Mouse (Mus musculus): ENCODE results near the gene Spata33. TPM values are rescaled to one million over a fixed set of nuclear protein-coding genes. Genes with fewer than 3 reads are reported as not detected.
A peak's percentile ranks its signal among the peaks of the same experiment; 100 is the strongest.

Spata33 gene
- polyA plus RNA-seq, 1 experiment from 2014 or later, result 5.0 TPM

DNA sequence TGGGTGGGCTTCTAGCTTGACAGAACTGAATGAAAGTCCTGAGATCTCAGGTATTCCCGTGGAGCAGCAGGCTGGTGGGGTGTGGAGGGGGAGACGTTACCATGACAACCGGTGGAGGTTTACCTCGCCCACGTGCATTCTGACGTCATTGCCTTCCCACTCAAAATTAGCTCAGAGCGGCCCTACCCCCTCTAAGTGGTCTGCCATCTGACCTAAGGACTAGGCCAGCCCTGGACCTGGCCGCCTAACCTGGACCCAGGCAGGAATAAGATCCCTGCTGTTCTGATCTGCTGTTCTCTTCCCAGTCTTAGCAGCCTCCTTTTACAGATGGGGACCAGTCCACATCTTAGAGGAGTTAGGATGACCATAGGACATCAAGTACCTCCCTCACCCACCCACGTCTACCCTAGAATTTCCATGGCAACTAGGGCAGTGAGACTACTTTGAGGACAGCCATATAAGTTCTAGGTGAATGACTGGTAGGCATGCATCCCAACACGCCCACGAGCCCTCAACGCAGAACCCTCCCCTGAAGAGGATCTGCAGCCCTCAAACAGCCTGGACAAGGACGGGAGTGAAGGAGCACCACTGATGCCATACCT is 22.4 kb downstream of the Spata33 start:
- WGBS, result 25% methylated on average over 13 of the region's 13 CpGs
- Histone ChIP-seq H3K27me3 (peaks cover 28% of the 10 kb centered on the region), H3K4me3 (peak overlapping the region; percentile 39), H3K9ac (replicated peaks) (peak overlapping the region; percentile 50), H3K4me2 (replicated peaks) (peak overlapping the region; percentile 54), H3K4me1 (peaks cover 20% of the 10 kb centered on the region), H3K27ac (replicated peaks) (no peak overlapping the region), H3K9me3 (no peaks in the 10 kb centered on the region), H3K36me3 (0 out of 2 replicates have a peak, but pooled peaks cover 3% of the 10 kb centered on the region)
- peak; percentile 17; the same call in 1 of the 2 replicates for ATAC-seq (replicated peaks)

DNA sequence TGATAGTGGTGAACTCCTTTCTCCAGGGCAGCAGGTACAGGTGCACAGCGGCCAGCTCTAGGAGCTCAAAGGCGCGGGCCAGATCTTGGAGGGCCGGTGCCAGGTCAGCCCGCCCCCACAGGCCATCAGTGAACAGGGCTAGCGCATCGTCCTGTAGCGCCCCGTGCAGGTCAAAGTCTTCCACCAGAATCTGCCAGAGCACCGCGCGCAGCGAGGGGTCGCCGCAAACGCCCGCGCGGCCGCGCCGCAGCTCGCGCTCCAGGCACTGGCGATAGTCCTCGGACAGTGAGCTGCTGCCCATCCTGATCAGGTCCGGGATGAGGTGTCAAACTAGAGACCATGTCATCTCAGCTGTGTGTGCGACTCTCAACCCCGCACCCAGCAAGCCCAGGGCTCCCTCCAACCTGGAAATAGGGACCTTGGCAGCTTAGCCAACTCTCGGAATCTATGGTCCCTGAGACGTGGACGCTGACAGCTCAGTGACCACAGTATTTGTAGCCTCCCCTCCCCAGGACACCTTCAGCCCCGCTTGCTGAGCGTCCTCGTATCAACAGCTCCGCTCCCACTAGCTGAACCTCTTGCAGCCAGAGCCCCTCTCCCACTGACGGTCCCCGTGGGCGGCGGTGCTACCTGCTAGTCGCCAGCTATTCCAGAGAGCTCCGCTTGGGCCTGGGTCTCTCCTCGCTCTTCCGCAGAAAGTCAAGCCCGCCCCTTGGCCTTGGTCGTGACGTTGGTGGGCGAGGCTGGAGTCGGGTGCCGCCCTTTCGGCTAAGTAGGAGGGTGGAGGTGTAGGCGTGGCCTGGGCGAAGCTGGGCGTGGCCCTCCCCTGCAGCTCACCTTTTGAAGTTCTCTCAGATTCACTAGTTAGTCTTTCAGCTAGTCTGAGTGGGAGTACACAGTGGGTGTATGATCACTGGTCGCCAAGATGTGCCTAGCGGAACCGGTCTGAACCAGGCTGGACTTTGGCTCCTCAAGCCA is 23.2 kb downstream of the Spata33 start, which contains the start of gene Spata2l:
TSS of gene Spata2l (minus strand) at position 714 of the 978 bp plus-strand sequence.
- Histone ChIP-seq H3K9me3 (no peaks in the 10 kb centered on the region), H3K27me3 (peaks cover 28% of the 10 kb centered on the region), H3K4me2 (replicated peaks) (peak within 1 kb of the TSS; percentile 54), H3K9ac (replicated peaks) (peak within 1 kb of the TSS; percentile 50), H3K27ac (replicated peaks) (no peak within 1 kb of the TSS), H3K4me3 (peak within 1 kb of the TSS; percentile 39), H3K36me3 (no peaks in the 10 kb centered on the region), H3K4me1 (peaks cover 20% of the 10 kb centered on the region)
- WGBS, result under 1% methylated on average over 57 of the region's 57 CpGs
- peak; percentile 57; the same call in 1 of the 2 replicates for ATAC-seq (replicated peaks)

DNA sequence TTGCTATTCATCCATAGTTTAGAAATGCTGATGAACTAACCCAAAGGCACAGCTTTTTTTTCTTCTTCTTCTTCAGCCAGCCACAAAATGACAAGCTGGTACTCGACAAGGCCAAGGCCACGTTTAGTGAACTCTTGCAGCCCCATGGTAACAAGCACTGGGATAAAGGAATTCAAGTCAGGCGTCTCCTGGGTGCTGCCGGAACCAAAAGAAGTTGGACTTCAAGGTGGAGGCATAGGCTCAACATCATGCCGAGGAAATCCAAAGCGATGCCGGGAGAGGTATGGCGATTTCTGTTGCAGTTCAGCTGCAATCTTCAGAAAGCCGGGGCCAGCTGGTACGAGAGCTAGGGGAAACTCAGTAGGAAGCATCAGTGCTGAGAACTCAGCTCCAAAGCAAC is 26.8 kb downstream of the Spata33 start:
- Histone ChIP-seq H3K9me3 (no peaks in the 10 kb centered on the region), H3K4me2 (replicated peaks) (no peak overlapping the region), H3K9ac (replicated peaks) (no peak overlapping the region), H3K36me3 (peaks cover 12% of the 10 kb centered on the region; the same call in 1 of the 2 replicates), H3K4me1 (peaks cover 20% of the 10 kb centered on the region), H3K27ac (replicated peaks) (no peak overlapping the region), H3K4me3 (no peak overlapping the region), H3K27me3 (peaks cover 24% of the 10 kb centered on the region; the same call in 1 of the 2 replicates)
- ATAC-seq (replicated peaks), result no peak
- 89% methylated on average over 10 of the region's 10 CpGs for WGBS

DNA sequence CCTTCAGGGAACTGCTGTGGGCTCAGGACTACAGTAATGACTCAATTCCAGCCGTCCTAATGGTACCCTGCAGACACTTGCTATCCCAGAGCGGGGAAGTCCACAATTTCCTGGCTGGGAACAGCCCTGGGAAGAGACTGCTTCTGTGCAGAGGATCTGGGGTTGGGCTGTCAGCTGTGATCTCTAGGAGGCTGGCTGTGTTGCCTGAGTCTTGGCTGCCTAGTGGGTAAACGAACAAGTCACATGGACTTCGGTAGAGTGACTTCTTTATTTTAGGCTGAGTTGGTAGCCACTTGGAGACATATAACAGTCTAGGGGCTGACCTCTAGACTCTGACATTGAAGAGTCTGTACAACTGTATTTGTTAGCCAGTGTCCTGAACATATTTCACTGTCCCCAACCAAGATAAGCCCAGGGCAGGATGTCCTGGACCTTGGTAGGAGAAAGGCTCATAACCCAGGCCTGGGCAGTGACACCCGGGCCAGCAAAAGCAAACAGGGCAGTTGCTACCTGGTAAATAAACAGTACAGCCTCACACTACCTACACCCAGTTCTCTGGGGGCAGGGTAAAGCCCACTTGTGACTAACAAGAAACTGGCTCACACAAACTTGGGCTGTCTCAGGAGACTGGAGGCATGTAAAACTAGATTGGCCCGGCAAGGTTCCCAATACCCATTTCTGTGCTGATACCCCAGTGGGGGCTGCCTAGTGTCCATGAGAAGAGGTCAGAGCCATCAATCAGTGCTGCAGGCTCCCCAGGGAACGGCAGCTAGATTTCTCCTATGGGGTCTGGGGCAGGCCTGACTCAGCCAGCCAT is 29.7 kb downstream of the Spata33 start:
- Histone ChIP-seq H3K4me1 (no peaks in the 10 kb centered on the region), H3K9me3 (no peaks in the 10 kb centered on the region), H3K4me2 (replicated peaks) (no peak overlapping the region), H3K4me3 (no peak overlapping the region), H3K36me3 (peaks cover 41% of the 10 kb centered on the region), H3K27ac (replicated peaks) (no peak overlapping the region), H3K27me3 (no peaks in the 10 kb centered on the region), H3K9ac (replicated peaks) (no peak overlapping the region)
- ATAC-seq (replicated peaks), result no peak
- WGBS, result 87% methylated on average over 7 of the region's 7 CpGs

DNA sequence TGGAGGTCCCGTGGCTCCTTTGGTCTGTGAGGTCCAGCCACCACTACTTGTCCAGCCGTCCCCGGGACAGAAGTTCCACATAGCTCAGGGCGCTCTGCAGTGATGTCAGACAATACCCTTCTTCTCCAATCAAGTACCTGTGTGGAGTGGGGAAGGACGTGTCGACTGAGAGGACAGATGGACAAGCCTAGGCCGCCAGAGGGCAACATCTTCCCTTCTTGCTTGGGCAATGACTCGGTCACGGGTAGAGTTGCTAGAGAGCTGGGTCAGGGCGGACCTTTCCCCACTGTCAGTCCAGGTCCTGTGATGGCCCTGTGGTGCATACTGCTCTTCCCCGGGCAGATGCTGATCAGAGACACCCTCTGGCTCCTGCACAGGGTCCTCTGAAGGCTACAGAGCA is 30.4 kb downstream of the Spata33 start:
- H3K4me3 ChIP-seq, result no peak overlapping the region
- no peaks in the 10 kb centered on the region for H3K9me3 ChIP-seq
- no peak overlapping the region for H3K27ac ChIP-seq (replicated peaks)
- H3K27me3 ChIP-seq, result no peaks in the 10 kb centered on the region
- H3K36me3 ChIP-seq, result peaks cover 48% of the 10 kb centered on the region
- WGBS, result 73% methylated on average over 11 of the region's 11 CpGs
- H3K4me1 ChIP-seq, result no peaks in the 10 kb centered on the region
- no peak overlapping the region for H3K4me2 ChIP-seq (replicated peaks)
- ATAC-seq (replicated peaks), result no peak
- H3K9ac ChIP-seq (replicated peaks), result no peak overlapping the region

DNA sequence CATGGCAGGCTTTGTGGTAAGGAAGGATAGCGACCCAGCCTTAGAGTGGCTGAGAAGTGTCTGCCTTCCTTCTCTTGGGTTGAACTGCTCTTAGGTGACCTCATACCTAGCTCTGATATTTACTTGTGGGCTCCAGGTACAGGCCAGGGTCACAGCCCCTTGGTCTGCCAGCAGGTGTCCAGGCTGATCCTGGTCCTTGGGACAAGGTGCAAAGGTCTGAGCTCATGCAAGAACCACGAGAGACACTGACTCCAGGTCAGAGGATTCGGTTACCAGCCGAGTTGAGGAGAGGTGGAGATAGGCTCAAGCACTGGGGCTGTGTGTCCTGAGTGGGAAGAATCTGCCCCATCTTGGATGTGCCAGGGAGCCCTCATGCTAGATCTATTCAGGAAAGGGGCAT is 31.8 kb downstream of the Spata33 start:
- H3K4me2 ChIP-seq (replicated peaks), result no peak overlapping the region
- no peaks in the 10 kb centered on the region for H3K4me1 ChIP-seq
- H3K27ac ChIP-seq (replicated peaks), result no peak overlapping the region
- no peak overlapping the region for H3K4me3 ChIP-seq
- peaks cover 62% of the 10 kb centered on the region for H3K36me3 ChIP-seq
- no peak for ATAC-seq (replicated peaks)
- no peaks in the 10 kb centered on the region for H3K9me3 ChIP-seq
- no peaks in the 10 kb centered on the region for H3K27me3 ChIP-seq
- no peak overlapping the region for H3K9ac ChIP-seq (replicated peaks)
- WGBS, result 98% methylated on average over 4 of the region's 4 CpGs

DNA sequence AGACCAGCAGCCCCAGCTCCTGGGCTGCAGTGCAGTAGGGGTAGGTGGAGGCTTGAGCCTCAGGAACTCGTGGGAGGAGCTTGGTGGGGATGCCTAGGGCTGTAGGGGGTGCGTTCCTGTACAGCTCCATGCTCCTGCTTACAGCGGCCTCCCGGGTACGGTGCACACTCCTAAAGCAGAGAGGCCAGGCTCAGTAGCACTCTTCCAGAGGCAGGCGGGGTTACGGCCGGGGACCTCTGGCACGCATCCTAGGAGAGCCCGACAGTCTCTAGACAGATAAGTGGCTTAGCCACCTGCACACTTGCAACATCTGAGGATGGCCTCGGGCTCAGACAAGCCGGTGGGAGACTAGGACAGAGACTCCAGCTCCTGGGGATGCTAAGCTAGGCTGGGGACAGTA is 32.9 kb downstream of the Spata33 start:
- H3K27ac ChIP-seq (replicated peaks), result no peak overlapping the region
- 94% methylated on average over 12 of the region's 12 CpGs for WGBS
- peaks cover 73% of the 10 kb centered on the region for H3K36me3 ChIP-seq
- H3K9ac ChIP-seq (replicated peaks), result no peak overlapping the region
- no peak overlapping the region for H3K4me2 ChIP-seq (replicated peaks)
- H3K9me3 ChIP-seq, result no peaks in the 10 kb centered on the region
- H3K27me3 ChIP-seq, result no peaks in the 10 kb centered on the region
- H3K4me1 ChIP-seq, result no peaks in the 10 kb centered on the region
- H3K4me3 ChIP-seq, result no peak overlapping the region
- no peak for ATAC-seq (replicated peaks)

DNA sequence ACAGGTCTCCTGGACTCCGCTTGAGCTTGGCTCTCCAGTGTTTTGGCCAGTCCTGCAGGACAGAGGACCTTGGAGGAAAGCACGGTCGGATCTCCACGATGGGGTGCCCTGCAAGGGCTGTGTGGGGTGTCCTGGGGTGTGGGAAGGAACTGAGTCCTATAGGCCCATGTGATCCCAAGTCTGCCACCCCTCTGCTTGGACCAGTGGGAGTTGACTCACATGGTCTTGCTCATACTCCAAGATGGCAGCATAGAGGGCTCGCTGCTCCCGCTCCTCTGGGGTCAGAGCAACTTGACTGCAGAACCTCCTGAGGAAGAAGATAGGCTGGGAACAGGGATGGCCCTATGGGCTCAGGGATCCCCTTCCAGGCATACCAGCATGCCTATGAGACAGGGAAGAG is 35.1 kb downstream of the Spata33 start:
- Histone ChIP-seq H3K36me3 (peaks cover 73% of the 10 kb centered on the region), H3K9ac (replicated peaks) (no peak overlapping the region), H3K4me2 (replicated peaks) (no peak overlapping the region), H3K4me3 (no peak overlapping the region), H3K27ac (replicated peaks) (no peak overlapping the region), H3K4me1 (peaks cover 2% of the 10 kb centered on the region), H3K9me3 (no peaks in the 10 kb centered on the region), H3K27me3 (no peaks in the 10 kb centered on the region)
- 95% methylated on average over 6 of the region's 6 CpGs for WGBS
- no peak for ATAC-seq (replicated peaks)

DNA sequence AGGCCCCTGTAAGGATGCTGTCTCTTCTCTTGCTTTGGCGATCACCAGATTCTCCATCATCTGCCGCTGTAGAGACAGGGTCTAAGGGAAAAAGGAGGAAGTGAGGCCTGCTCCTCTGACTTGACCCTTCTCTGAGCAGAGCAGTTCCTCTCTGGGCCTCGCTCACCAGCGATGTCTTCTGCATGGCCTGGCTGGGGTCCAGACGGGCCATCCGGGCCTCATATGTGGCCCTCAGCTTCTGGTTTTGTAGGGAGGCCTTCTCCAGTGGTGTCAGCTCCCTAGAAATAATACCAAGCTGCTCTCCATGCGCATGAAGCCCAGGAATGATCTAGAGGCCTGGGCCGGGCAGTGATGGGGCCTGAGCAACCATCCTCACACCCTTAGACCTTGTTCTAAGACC is 36.0 kb downstream of the Spata33 start:
- H3K36me3 ChIP-seq, result peaks cover 70% of the 10 kb centered on the region
- H3K27ac ChIP-seq (replicated peaks), result no peak overlapping the region
- no peak for ATAC-seq (replicated peaks)
- H3K9ac ChIP-seq (replicated peaks), result no peak overlapping the region
- peaks cover 9% of the 10 kb centered on the region for H3K4me1 ChIP-seq
- no peak overlapping the region for H3K4me2 ChIP-seq (replicated peaks)
- no peak overlapping the region for H3K4me3 ChIP-seq
- WGBS, result 94% methylated on average over 7 of the region's 8 CpGs
- H3K27me3 ChIP-seq, result no peaks in the 10 kb centered on the region
- no peaks in the 10 kb centered on the region for H3K9me3 ChIP-seq

DNA sequence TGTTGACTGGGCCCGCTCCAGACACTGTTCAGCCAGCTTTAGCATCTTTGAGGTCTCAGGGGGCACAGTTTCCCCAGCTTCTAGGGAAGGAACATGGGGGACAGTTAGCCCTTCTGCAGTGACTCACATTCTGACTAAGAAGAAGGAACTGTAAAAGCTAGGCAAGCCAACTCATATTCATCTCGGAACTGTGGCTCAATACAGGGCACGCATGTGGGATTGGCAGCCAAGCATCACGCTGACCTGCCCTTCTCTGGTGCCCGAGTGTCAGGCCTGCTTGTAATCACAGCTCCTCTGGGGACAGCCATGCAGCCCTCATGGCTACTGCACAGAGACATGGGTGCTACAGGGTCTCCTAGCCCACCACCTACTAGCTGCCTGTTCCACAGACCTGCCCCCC is 38.3 kb downstream of the Spata33 start:
- no peak for ATAC-seq (replicated peaks)
- Histone ChIP-seq H3K4me1 (peaks cover 22% of the 10 kb centered on the region), H3K36me3 (peaks cover 55% of the 10 kb centered on the region), H3K27ac (replicated peaks) (no peak overlapping the region), H3K4me2 (replicated peaks) (no peak overlapping the region), H3K4me3 (no peak overlapping the region), H3K9ac (replicated peaks) (no peak overlapping the region), H3K9me3 (no peaks in the 10 kb centered on the region), H3K27me3 (no peaks in the 10 kb centered on the region)
- WGBS, result 89% methylated on average over 5 of the region's 5 CpGs

DNA sequence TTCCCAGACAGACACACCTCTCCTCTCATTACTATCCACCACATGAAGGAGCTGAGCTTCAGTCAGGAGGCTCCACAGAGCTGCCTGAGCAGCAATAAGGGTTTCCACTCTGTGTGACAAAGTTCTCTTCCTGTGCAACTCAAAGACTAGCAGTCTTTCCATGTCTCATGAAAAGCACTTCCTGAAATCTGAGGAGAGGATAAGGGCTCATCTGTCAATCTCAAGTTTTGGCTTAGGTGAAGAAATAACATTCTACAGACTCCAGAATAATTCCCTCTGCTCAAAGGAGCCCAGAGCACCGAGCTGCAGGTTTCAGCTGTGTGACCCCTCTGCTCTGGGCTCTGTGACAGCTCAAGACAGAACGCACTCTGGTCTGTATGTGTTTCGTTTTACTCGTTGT is 40.3 kb downstream of the Spata33 start:
- Histone ChIP-seq H3K9ac (replicated peaks) (peak overlapping the region; percentile 97), H3K4me1 (peaks cover 22% of the 10 kb centered on the region), H3K27ac (replicated peaks) (no peak overlapping the region; the same call in 1 of the 2 replicates), H3K4me2 (replicated peaks) (peak overlapping the region; percentile 79), H3K4me3 (peak overlapping the region; percentile 87), H3K9me3 (no peaks in the 10 kb centered on the region), H3K36me3 (peaks cover 53% of the 10 kb centered on the region), H3K27me3 (no peaks in the 10 kb centered on the region)
- 48% methylated on average over 4 of the region's 4 CpGs for WGBS
- ATAC-seq (replicated peaks), result no peak

All from forebrain, embryonic 15.5 days (tissue).